Mouse (Mus musculus) midbrain, postnatal 0 days (tissue): ENCODE data around the gene Tssc4. TPM values are rescaled to one million over a fixed set of nuclear protein-coding genes. Genes with fewer than 3 reads are reported as not detected.

ENCODE experiments used
- ATAC-seq: fragments of 200-750 bp; cut with Nextera tagmentation; 2 replicates; pipeline ENCODE4 v1.8.0; 2017; ENCODE audit warnings: moderate number of reproducible peaks, mild to moderate bottlenecking, moderate TSS enrichment, moderate library complexity; ENCODE audit not compliant: low FRiP score
- DNase-seq: peaks from one replicate; pipeline ENCODE4 v3.0.0-alpha.2; 2015; ENCODE audit warnings: low spot score
- H3K27ac ChIP-seq: fragments of 300-500 bp; sonication (generic); 2 replicates; pipeline ENCODE4 v1.5.1; 2014; ENCODE audit warnings: low read depth, mild to moderate bottlenecking, low read length, mixed read lengths
- H3K27me3 ChIP-seq: fragments of 300-500 bp; sonication (generic); 2 replicates; pipeline ENCODE4 v1.6.1; 2014; ENCODE audit warnings: low read length, control low read depth, mixed read lengths; ENCODE audit not compliant: insufficient read depth
- H3K36me3 ChIP-seq: fragments of 300-500 bp; sonication (generic); 2 replicates; pipeline ENCODE4 v1.6.1; 2014; ENCODE audit warnings: low read length, control low read depth, mixed read lengths; ENCODE audit not compliant: insufficient read depth
- H3K4me1 ChIP-seq: fragments of 300-500 bp; sonication (generic); 2 replicates; pipeline ENCODE4 v1.6.1; 2014; ENCODE audit warnings: mild to moderate bottlenecking, control low read depth, antibody characterized with exemption, low read length, mixed read lengths; ENCODE audit not compliant: insufficient read depth
- H3K4me2 ChIP-seq: fragments of 300-500 bp; sonication (generic); 2 replicates; pipeline ENCODE4 v1.6.1; 2014; ENCODE audit warnings: low read depth, mild to moderate bottlenecking, low read length, mixed read lengths; ENCODE audit not compliant: poor library complexity, severe bottlenecking
- H3K4me3 ChIP-seq: fragments of 300-500 bp; sonication (generic); 2 replicates; pipeline ENCODE4 v1.5.1; 2014; ENCODE audit warnings: low read depth, mild to moderate bottlenecking, low read length, moderate library complexity
- H3K9ac ChIP-seq: fragments of 300-500 bp; sonication (generic); replicated peaks from 2 replicates; pipeline ENCODE4 v1.6.1; 2014; ENCODE audit warnings: mild to moderate bottlenecking, low read length, moderate library complexity, mixed read lengths; ENCODE audit not compliant: poor library complexity, severe bottlenecking
- H3K9me3 ChIP-seq: fragments of 300-500 bp; sonication (generic); 2 replicates; pipeline ENCODE4 v1.6.1; 2016; ENCODE audit warnings: low read length, control low read depth
- CTCF ChIP-seq: IDR thresholded peaks from 2 replicates; pipeline ENCODE4 v1.5.1; 2016; ENCODE audit warnings: antibody characterized with exemption, mild to moderate bottlenecking
- WGBS: fragments of 180-500 bp; shearing (Covaris S2); extraction: QIAGEN DNeasy Blood & Tissue Kit; methylation state at CpG from one replicate; pipeline ENCODE4 v1.1.7; 2014; 5-methylcytosine and 5-hydroxymethylcytosine counted together
- polyA plus RNA-seq: library from polyadenylated mRNA; unstranded; fragments of >200 nt; fragmentation: Nextera tagmentation; extraction: Ambion mirVana; gene quantifications from 2 replicates; pipeline ENCODE4 v1.2.1, GENCODE M21; 2015
- total RNA-seq: library from RNA; depleted of rRNA; stranded (reverse); fragments of >200 nt; gene quantifications from 2 replicates; pipeline ENCODE4 v1.2.3, GENCODE M21; 2014

Gene Tssc4
- total and polyA plus RNA-seq, 2 experiments from 2014 or later, result 92.4 to 103 TPM

- H3K27me3 ChIP-seq, result no peaks in the 10 kb centered on the region
- ATAC-seq, result no peak
- no peak overlapping the region for H3K27ac ChIP-seq
- no peaks in the 10 kb centered on the region for H3K4me1 ChIP-seq
- H3K9me3 ChIP-seq, result no peaks in the 10 kb centered on the region
- TF ChIP-seq CTCF, result no peak
- no peak for DNase-seq
- WGBS, result 88% methylated on average over 2 of the region's 2 CpGs
- H3K4me3 ChIP-seq, result no peak overlapping the region
- H3K9ac ChIP-seq, result no peak overlapping the region
- no peaks in the 10 kb centered on the region for H3K36me3 ChIP-seq
- H3K4me2 ChIP-seq, result no peak overlapping the region
Observed at GRCm38 (mm10) chr7:143077351-143077750, 8.3 kb downstream of the Tssc4 start.

- Histone ChIP-seq H3K36me3 (no peaks in the 10 kb centered on the region), H3K9me3 (no peaks in the 10 kb centered on the region), H3K27ac (no peak overlapping the region), H3K4me1 (no peaks in the 10 kb centered on the region), H3K4me3 (no peak overlapping the region), H3K9ac (no peak overlapping the region), H3K27me3 (no peaks in the 10 kb centered on the region), H3K4me2 (no peak overlapping the region)
- TF ChIP-seq CTCF, result no peak
- WGBS, result 81% methylated on average over 6 of the region's 6 CpGs
- DNase-seq (no peak), ATAC-seq (no peak)
Observed at GRCm38 (mm10) chr7:143082024-143082423, 13.0 kb downstream of the Tssc4 start.

GRCm38 (mm10) chr7:143083708-143084107 is 14.7 kb downstream of the Tssc4 start:
- H3K9ac ChIP-seq, result no peak overlapping the region
- no peaks in the 10 kb centered on the region for H3K4me1 ChIP-seq
- H3K27me3 ChIP-seq, result no peaks in the 10 kb centered on the region
- no peak overlapping the region for H3K4me2 ChIP-seq
- no peak overlapping the region for H3K27ac ChIP-seq
- 86% methylated on average over 2 of the region's 2 CpGs for WGBS
- DNase-seq (no peak), ATAC-seq (no peak)
- no peak for TF ChIP-seq CTCF
- no peak overlapping the region for H3K4me3 ChIP-seq
- no peaks in the 10 kb centered on the region for H3K36me3 ChIP-seq
- no peaks in the 10 kb centered on the region for H3K9me3 ChIP-seq

- no peaks in the 10 kb centered on the region for H3K4me1 ChIP-seq
- 51% methylated on average over 2 of the region's 2 CpGs for WGBS
- H3K27ac ChIP-seq, result no peak overlapping the region
- peak; percentile 37 for DNase-seq
- H3K27me3 ChIP-seq, result no peaks in the 10 kb centered on the region
- H3K4me2 ChIP-seq, result no peak overlapping the region
- H3K9ac ChIP-seq, result no peak overlapping the region
- TF ChIP-seq CTCF, result peak; percentile 77
- H3K9me3 ChIP-seq, result no peaks in the 10 kb centered on the region
- no peaks in the 10 kb centered on the region for H3K36me3 ChIP-seq
- no peak for ATAC-seq
- no peak overlapping the region for H3K4me3 ChIP-seq
Observed at GRCm38 (mm10) chr7:143086366-143086765, 17.3 kb downstream of the Tssc4 start.

GRCm38 (mm10) chr7:143087070-143087579 is 18.1 kb downstream of the Tssc4 start:
- DNase-seq, result peak; percentile 27
- Histone ChIP-seq H3K36me3 (no peaks in the 10 kb centered on the region), H3K4me2 (no peak overlapping the region), H3K27ac (no peak overlapping the region), H3K9me3 (no peaks in the 10 kb centered on the region), H3K4me3 (no peak overlapping the region), H3K27me3 (no peaks in the 10 kb centered on the region), H3K4me1 (no peaks in the 10 kb centered on the region), H3K9ac (no peak overlapping the region)
- peak; percentile 61 for TF ChIP-seq CTCF
- WGBS, result 40% methylated on average over 4 of the region's 4 CpGs
- peak; percentile 42; the same call in 1 of the 2 replicates for ATAC-seq

GRCm38 (mm10) chr7:143093847-143094246 is 24.8 kb downstream of the Tssc4 start:
- no peak overlapping the region for H3K4me3 ChIP-seq
- H3K9me3 ChIP-seq, result no peaks in the 10 kb centered on the region
- no peak for DNase-seq
- no peaks in the 10 kb centered on the region for H3K27me3 ChIP-seq
- 66% methylated on average over 3 of the region's 3 CpGs for WGBS
- no peak for ATAC-seq
- H3K9ac ChIP-seq, result no peak overlapping the region
- no peak overlapping the region for H3K4me2 ChIP-seq
- no peak overlapping the region for H3K27ac ChIP-seq
- no peaks in the 10 kb centered on the region for H3K36me3 ChIP-seq
- no peak for TF ChIP-seq CTCF
- no peaks in the 10 kb centered on the region for H3K4me1 ChIP-seq
